Mouse (Mus musculus): ENCODE data around the gene Cgn. TPM values are rescaled to one million over a fixed set of nuclear protein-coding genes. Genes with fewer than 3 reads are reported as not detected.
"Not testable (repeated sequence)": the region's sequence is repeated elsewhere in the genome, so short reads cannot be mapped to it uniquely, and the experiment has no call there.

Gene Cgn
- total RNA-seq, 1 experiment from 2014 or later, result not detected

DNA sequence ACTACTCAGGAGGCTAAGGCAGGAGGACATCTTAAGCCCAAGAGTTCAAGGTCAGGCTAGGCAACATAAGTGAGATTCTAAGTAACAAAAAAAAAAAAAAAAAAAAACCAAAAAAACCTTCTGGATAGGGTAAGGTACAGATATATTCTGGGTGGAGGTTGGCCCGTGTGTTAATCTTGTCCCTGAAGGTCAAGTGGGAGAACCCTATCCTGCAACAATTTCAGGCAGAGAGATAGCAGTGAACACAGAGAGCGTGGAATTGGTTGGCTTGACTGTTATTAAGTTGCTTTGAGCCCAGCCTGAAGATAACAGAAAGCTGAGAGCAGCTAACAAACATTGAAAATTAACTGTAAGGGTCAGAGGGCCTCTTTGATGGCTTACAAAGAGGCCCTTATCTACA lies 7.4 kb upstream of the Cgn start:
- no peak for ATAC-seq (replicated peaks; ENCODE audit: low read depth, poor library complexity, severe bottlenecking)

DNA sequence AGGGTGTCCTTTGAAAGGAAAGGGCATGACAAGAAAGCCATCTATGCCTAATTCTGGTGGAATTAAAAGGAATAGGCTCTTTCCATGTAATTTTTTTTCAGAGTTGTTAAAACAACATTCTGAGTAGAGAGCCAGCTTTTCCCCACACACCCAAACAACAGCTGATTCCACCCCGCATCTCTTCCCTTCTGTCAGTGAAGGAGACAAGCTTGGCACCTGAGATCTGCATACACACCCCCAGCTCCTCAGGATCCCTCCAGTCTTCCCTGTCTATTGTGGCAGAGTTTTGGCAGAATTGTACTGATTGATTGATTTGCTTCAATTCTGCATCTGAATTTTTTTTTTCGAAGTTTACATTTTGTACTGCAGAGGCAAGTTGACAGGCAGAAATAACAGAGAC lies 6.0 kb upstream of the Cgn start:
- no peak for ATAC-seq (replicated peaks; ENCODE audit: low read depth, poor library complexity, severe bottlenecking)

DNA sequence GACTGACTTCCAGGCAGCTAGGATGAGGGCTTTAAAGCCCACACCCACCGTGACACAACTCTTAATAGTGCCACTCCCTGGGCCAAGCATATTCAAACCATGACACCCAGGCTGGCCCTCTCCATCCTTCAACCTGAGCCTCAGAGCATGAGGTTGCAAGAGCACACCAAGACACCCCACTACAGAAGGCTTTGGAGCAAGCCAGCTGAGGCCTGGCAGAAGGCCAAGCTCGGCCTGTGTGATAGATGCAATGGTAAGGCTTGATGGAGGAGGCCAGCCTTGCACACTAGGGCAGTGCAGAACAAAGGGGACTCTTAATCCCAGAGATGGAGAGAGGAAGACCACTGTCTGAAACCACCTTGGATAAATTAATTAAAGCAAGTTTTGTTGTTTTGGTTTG lies 3.2 kb upstream of the Cgn start:
- ATAC-seq (replicated peaks; ENCODE audit: low read depth, poor library complexity, severe bottlenecking), result no peak

DNA sequence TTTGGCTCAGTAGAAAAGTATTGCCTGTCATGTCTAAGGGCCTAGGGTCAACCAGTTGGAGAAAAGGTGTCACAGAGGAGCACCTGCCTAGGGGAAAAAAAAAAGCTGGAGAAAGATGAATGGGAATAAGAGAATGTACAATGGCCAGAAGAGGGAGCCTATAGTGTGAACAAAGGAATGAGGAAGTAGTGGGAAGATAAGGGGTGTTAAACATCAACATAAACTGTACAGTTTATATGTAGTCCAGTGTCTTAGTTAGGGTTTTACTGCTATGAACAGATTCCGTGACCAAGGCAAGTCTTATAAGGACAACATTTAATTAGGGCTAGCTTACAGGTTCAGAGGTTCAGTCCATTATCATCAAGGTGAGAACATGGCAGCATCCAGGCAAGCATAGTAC lies 2.8 kb upstream of the Cgn start:
- no peak for ATAC-seq (replicated peaks; ENCODE audit: low read depth, poor library complexity, severe bottlenecking)

DNA sequence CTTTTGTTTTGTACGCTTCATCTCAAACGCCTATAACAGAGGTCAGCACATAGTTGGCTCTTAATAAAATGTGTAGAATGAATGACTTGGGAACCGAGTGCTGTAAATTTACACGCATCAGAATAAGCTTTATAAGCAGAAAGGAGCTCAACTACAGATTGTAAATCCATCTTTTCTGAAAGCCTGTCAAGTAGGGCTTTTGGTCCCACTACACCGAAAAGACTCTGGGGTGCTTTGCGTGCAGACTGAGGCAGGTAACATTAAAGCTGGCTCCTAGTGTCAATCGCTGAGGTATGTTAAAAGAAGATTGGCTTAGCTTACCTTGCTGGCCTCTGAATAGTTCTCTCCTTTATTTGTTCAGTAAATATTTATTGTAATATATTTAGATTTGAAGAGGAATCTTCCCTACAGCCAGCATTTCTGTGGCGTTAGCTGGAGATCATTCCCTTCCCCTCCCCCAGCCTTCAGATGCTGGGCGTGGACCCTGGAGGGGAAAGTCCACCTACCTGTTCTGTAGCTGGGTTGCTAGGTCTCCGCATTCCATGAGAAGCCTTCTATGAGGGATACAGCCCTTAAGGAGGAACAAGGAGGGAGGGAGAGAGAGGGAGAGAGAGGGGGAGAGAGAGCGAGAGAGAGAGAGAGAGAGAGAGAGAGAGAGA lies 959 bp upstream of the Cgn start:
- ATAC-seq (replicated peaks; ENCODE audit: low read depth, poor library complexity, severe bottlenecking), result no peak

DNA sequence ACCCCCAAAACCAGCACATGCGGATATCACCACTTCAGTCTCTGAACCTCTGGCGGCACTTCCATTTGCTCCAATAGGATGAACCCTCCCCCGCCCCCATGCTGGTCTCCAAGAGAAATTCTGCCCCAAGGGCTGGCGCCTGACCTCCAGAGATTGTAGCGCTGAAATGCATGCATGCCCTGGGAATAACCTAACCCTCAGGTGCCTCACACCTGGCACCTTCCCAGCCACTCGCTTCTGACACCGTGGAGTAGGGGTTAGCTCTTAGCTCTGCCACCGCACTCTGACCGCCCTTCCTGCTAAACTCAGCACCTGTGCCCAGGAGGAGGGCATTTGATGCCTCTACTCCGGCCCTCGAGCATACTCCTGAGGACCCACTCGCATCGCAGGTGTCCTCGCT lies 334 bp downstream of the Cgn start:
- ATAC-seq (replicated peaks; ENCODE audit: low read depth, poor library complexity, severe bottlenecking), result no peak

DNA sequence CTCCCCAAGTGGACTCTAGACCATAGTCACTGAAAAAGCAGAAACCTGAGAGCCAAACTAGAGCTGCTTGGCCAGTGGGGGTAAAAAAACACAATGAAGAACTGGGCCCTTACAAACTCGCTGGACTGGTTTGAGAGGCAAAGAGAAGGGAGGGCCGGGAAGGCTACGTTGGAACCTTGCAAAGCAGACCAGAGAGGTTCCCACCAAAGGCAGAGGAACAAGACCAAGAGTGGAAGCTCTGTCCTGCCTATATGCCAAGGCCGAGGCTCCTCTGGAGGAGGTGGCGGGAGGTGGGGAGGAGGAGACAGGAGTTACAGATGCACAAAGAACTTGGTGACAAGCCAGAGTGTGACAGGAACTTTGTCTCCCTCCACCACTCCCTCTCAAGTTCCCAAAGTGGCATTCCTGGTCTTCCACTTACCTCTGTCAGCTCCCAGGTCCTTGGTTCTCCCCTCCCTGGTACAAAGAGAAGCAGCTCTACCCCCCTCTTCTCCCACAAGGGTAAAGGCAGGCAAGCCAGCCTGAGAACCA lies 2.1 kb downstream of the Cgn start:
- no peak for ATAC-seq (replicated peaks; ENCODE audit: low read depth, poor library complexity, severe bottlenecking)

DNA sequence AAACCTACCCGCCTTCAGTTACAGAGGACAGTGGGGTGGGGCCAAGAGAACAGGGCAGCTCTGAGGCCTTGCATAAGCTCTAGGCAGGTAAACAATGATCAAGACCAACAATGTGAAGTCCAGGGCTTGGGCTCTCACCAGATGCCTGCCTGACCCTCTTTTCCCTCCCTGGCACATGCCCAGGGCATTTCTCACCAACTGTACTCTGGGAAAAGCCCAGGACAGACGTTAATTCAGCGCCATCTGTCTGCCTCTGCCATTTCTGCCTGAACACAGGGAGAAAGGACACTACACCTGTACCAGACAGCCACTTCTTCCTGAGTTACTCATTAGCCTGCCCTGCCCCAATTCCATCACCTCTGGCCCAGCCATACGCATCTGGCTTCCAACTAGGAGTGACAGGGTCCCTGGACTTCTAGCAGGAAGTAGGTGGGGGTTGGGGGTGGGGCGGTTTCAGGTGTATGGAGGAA lies 2.8 kb downstream of the Cgn start:
- ATAC-seq (replicated peaks; ENCODE audit: low read depth, poor library complexity, severe bottlenecking), result no peak

DNA sequence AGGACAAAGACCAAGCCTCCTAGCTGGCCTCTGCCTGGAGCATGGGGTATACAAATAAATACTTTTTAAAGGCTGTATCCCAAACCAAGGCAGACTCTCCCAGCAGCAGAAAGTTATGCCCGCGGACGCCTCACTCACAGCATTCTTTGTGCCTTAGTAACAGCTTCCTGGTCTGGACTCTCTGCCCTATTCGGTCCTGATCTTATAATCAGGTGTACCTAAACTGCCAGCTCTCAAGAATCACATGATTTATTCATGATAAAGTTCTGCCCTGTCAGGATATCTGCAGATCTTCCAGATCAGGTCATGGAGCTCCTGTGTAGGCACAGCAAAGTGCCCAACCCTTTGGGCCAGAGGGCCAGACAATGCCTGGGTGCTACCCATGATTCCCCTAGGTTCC lies 3.4 kb downstream of the Cgn start:
- ATAC-seq (replicated peaks; ENCODE audit: low read depth, poor library complexity, severe bottlenecking), result no peak

DNA sequence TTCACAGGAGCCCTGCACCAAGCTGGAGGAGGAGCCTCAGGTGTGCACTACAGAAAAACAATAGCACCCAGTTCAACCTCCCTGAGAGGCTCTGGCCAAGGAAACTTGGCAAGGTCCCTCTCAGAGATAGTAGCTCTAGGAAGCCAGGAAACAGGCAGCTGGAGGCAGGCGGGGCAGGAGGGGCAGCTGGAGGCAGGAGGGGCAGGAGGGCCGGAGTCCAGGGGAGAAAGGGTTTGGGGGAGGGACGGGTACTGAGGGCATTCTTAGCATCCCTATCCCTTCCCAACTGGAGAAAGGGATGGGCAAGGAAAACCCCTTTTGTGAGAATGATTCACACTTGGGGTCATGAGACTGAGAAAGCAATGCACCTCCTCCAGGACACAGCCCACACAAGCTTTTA lies 4.9 kb downstream of the Cgn start:
- ATAC-seq (replicated peaks; ENCODE audit: low read depth, poor library complexity, severe bottlenecking), result no peak

DNA sequence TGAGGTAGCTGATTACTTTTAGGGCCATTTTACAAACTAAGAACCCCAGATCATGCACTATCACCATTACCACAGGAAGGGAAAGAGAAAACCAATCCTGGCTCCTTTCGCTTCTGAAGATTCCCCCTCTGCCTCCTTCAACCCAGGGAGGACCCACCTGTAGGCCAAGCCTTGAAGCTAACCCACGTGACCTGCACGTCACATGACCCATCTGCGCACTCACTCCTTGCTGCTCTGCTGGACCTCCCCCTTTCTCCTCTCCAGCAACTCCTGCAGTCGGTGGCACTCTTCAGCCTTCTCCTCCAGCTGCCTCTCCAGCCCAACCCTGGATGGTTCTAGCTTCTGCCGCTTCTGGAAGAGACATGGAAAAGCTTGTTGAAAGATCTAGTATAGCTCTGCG lies 10.4 kb downstream of the Cgn start:
- ATAC-seq (replicated peaks; ENCODE audit: low read depth, poor library complexity, severe bottlenecking), result no peak

DNA sequence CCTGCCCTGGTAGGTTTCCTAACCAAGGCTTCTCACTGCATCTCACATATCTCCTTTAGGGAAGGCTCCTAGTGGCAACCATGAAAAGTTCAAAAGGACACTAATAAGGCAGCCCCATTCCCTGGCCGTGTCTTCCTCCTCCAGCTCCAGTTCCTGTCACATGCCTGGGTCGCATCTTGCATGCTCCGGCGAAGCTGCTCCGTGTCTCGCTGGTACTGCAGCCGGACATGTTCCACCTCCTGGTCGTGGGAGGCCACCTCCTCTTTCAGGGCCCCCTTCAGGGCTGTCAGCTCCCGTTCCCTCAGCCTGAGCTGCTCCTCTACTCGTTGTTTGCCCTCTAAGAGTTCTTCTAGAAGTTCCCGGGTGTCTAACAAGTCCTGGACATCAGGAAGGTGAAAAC lies 12.3 kb downstream of the Cgn start:
- no peak for ATAC-seq (replicated peaks; ENCODE audit: low read depth, poor library complexity, severe bottlenecking)

DNA sequence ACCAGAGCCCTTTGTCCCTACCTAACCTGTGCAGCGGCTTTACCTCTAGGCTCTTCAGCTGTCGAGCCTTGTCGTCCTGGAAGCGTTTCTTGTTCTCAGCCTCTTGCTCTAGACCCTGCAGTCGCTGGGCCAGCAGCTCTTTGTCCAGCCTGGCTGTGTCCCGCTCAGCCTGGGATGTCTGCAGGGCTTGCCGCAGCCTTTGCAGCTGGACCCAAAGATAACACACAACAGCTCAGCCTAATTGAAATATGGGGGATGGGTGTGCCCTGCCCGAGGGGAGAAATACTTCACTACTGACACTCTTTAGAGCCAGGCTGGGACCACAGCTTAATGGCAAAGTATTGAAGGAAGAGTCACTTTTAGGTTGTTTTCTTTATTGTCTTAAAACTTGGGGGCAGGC lies 20.8 kb downstream of the Cgn start:
- ATAC-seq (replicated peaks; ENCODE audit: low read depth, poor library complexity, severe bottlenecking), result not testable (repeated sequence)

DNA sequence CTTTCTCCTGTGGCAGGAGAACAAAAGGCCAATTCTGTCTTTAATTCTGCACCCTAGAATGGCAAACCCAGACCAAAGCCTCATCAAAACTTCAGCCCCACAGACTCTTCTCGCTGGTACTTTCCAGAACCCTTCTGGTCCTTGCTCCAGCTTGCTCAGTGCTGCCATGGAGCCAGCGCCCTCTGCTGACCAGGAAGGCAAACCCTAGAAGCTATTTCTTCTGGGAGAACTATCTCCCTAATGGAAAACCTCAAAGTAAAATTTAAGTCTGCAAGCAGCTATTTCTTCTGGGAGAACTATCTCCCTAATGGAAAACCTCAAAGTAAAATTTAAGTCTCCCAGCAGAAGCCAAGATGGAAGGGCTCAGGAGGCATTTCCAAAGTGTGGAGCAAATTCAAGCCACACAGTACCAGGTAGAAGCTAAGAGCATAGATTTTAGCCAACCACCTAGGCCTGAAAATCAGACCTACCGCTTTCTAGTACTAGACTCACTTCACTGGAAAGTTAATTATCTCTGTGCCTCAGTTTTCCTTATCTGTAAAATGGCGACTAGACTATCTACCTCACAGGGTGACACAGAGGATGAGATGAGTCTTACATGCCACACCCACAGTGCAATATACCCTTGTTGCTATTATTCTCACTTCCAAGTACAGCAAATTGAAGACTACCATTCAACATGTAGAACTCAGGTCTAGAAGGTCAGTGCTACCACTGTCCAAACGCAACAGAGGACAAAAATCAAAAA lies 21.6 kb downstream of the Cgn start:
- ATAC-seq (replicated peaks; ENCODE audit: low read depth, poor library complexity, severe bottlenecking), result peak; percentile 80

DNA sequence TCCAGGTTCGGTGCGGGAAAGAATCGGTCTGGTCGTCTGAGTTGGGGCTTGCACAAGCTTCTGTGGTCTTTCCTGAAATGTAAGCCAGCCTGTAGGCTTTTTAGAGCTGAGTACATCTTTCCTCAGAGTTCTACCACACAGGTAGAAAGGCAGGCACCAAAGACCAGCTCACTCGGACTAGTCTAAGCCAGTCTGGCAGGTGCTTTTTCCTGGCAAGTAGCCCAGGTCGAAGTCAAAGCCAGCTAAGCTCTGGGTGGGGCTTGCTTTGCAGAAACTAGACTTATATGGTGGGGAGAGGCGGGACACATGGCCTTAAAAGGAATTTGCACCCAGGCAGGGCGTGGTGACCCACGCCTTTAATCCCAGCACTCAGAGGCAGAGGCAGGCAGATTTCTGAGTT lies 27.9 kb downstream of the Cgn start:
- ATAC-seq (replicated peaks; ENCODE audit: low read depth, poor library complexity, severe bottlenecking), result peak; percentile 54

DNA sequence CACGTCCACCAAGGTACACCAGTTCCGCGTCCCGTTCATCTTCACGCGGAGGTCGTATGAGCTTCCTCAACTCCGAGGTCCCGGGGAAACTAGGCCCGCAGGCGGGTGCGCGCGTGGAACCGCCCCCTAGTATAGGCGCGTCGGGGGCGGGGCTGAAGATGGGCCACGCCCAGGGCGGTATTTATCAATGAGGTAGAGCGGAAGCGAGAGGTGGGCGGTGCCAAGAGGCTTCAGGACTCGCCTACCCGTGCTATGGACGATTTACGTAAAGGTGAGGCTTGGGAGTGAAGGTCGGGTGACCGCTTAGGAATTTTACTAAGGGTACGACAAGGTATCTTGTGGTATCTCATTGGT lies 28.3 kb downstream of the Cgn start:
- ATAC-seq (replicated peaks; ENCODE audit: low read depth, poor library complexity, severe bottlenecking), result peak; percentile 94

DNA sequence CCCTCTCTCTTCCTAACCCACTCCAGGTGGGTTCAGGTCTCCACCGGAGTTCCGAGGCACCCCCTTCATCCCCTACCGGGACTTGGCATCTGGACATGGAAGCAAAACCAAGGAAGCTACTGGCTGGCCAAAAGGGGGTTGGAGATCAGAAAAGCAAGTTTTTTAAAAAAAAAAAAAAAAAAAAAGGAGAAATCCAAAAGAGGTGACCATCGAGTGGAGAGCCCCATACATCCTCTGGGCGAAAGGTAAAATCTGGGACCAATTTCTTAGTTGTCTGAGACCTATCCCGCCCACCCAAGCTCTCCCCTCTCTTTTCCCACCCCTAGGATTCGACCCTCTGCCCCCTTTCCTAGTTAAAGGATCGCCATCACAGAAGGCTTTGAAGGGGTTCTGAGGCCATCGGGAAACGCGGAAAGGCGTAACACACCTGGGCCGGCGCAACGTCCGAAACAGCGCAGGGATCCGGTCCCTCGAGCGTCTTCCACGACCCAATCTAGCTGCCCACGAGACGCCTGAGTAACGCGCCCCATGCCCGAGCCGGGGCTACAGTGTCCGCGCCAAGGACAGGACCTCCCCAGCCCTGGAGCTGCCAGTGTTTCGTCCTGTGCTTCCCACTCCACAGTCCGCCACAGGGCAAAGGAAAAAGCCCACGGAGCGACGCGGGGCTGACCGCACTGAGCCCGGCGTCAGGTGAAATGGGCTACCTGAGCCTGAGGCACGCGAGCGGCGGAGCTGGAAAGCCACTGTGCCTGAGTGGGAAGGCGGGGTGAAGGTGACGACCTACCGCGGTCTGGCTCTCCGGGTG lies 28.8 kb downstream of the Cgn start:
- peak; percentile 33 for ATAC-seq (replicated peaks; ENCODE audit: low read depth, poor library complexity, severe bottlenecking)

DNA sequence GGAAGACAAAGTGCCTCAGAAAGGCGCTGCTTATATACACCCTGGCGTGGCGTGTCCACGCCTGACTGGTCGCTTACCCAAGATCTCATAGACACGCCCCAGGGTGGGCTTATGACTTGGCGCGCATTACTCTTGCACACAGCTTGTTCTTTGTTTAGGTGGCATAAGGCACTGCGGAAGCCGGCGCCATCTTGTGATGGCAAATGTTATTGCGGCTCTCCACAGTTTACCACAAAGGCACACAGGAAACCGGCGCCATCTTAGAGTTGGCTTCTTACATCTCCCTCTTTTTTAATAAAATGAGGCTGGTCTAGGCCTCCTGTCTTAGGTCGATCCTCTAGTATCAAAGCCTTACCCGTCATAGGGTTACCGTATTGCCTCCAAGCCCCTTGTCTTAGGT lies 40.6 kb downstream of the Cgn start:
- ATAC-seq (replicated peaks; ENCODE audit: low read depth, poor library complexity, severe bottlenecking), result no peak

DNA sequence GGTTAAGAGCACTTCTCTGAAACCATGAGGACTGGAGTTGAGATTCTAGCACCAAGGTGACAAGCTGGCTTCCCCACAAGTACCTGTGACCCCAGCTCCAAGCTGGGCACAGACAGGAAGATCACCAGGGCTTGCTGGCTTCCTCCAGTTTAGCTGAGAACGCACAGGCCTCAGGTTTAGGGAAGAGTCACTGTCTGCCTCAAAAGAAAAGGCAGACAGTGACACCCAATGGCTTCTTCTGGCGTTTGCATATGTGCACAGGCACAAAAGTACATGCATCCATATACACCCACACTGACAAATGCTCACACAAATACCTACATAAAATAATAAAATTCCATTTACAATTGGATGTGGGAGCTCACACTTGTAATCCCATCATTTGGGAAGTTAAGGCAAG lies 62.7 kb downstream of the Cgn start:
- ATAC-seq (replicated peaks; ENCODE audit: low read depth, poor library complexity, severe bottlenecking), result not testable (repeated sequence)

DNA sequence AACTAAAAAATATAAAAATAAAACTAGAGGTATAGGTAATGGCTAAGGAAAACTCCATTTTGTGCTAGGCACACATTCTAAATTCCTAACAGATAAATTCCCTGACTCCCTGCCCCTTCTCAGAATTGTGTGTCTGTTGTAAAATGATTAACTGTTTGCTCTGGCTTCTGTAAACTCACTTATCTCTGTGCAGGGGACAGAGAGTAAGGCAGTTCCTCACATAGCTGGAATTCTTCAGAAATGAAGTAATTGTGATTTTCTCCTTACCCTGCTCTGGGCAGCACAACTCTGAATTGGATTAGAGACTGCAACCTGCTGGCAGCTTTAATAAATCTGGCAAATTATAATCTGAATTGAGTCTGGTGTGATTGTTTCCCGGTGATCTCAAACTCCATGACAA lies 68.0 kb downstream of the Cgn start:
- ATAC-seq (replicated peaks; ENCODE audit: low read depth, poor library complexity, severe bottlenecking), result not testable (repeated sequence)

DNA sequence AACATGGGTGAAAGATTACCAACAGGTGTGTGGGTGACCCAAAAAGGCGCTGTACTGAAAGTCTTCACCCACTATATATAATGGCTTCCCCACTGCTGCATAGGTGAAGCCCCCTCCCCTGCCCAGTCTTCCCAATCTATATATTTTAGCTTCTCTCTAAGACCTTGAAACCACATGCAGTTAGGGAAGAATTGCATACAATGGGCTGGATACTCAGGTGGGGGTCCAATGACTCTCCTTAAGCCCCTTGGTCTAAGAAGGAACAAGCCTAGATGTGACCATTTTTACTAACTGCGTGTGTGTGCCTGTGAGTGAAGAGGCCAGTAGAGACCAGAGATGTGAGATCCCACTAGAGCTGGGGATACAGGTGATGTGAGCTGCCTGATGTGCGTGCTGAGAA lies 72.9 kb downstream of the Cgn start:
- not testable (repeated sequence) for ATAC-seq (replicated peaks; ENCODE audit: low read depth, poor library complexity, severe bottlenecking)
